Mouse (Mus musculus) cerebellum, adult 2 months (tissue): ENCODE data around the gene Rbpjl. TPM values are rescaled to one million over a fixed set of nuclear protein-coding genes. Genes with fewer than 3 reads are reported as not detected.
A peak's percentile ranks its signal among the peaks of the same experiment; 100 is the strongest.

ENCODE experiments used
- DNase-seq, 2 experiments: peaks; one replicate each; pipeline ENCODE4 v3.0.0; 2021
- H3K27ac ChIP-seq: fragments of 200-500 bp; 2 replicates; pipeline ENCODE4 v1.5.1; 2012; ENCODE audit warnings: low read length, control low read depth, inconsistent platforms; ENCODE audit not compliant: insufficient read depth
- H3K27me3 ChIP-seq: fragments of 200-500 bp; 2 replicates; pipeline ENCODE4 v1.6.1; 2012; ENCODE audit warnings: inconsistent platforms, mild to moderate bottlenecking, low read length, moderate library complexity; ENCODE audit not compliant: control insufficient read depth, insufficient read depth
- H3K4me1 ChIP-seq: fragments of 200-500 bp; 2 replicates; pipeline ENCODE4 v1.6.1; 2011; ENCODE audit warnings: low read length; ENCODE audit not compliant: control insufficient read depth, insufficient read depth
- H3K4me3 ChIP-seq: fragments of 200-500 bp; replicated peaks from 2 replicates; pipeline ENCODE3; 2011; ENCODE audit warnings: mild to moderate bottlenecking, low read depth, low read length, control low read depth; ENCODE audit not compliant: insufficient read depth
- CTCF ChIP-seq: fragments of 200-500 bp; IDR thresholded peaks from 2 replicates; pipeline ENCODE4 v1.5.1; 2011; ENCODE audit warnings: low read depth, mild to moderate bottlenecking, control low read depth, low read length, moderate library complexity, borderline replicate concordance; ENCODE audit not compliant: insufficient read depth
- POLR2A ChIP-seq: fragments of 200-500 bp; IDR thresholded peaks from 2 replicates; pipeline ENCODE4 v1.6.1; 2011; ENCODE audit warnings: low read length, control low read depth, borderline replicate concordance; ENCODE audit not compliant: insufficient read depth
- WGBS: fragments of 180-500 bp; shearing (Covaris S2); methylation state at CpG from one replicate; pipeline ENCODE4 v1.1.7; 2018; 5-methylcytosine and 5-hydroxymethylcytosine counted together
- polyA plus RNA-seq: library from polyadenylated mRNA; depleted of rRNA; stranded (reverse); fragments of >200 nt; gene quantifications from 2 replicates; pipeline ENCODE4 v1.2.3, GENCODE M21; 2012

The Rbpjl gene
- polyA plus RNA-seq, 1 experiment: 0.34 TPM

DNA sequence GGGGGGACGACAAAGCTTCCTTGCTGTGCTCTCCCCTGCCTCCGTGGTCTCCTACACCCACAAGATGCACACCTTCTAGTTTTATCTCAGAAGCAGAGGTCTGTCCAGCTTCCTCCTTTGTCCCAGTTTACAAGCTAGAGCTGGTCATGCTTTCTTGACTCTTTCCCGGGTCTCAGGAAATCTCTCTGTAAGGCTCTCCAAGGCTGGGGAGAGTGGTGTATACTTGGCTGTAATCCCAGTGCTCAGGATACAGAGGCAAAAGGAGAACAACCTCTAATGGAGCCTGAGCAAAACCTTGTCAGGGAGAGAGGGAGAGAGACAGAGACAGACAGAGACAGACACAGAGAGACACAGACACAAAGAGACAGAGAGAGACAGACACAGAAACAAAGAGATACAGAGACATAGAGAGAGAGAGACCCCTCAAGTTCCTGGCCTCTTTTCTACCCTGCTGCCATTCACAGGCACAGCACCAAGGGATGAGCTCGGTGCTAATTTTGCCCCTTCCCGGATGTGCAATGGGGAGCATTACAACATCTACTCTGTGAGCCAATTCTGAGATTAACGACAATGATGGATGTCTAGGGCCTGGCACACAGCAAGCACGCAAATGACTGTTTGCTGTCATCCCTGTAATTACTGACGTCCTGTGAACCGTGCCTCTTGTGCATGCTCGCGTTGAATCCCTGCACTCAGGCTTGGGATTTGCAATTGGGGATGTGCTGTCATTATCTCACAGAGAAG, 19.1 kb upstream of the Rbpjl start:
- Histone ChIP-seq H3K27ac (no peak overlapping the region), H3K4me3 (no peak overlapping the region), H3K27me3 (no peaks in the 10 kb centered on the region), H3K4me1 (no peaks in the 10 kb centered on the region)
- 30% methylated on average over 11 of the region's 11 CpGs for WGBS
- DNase-seq: no peak
- TF ChIP-seq POLR2A (no peak), CTCF (no peak)

DNA sequence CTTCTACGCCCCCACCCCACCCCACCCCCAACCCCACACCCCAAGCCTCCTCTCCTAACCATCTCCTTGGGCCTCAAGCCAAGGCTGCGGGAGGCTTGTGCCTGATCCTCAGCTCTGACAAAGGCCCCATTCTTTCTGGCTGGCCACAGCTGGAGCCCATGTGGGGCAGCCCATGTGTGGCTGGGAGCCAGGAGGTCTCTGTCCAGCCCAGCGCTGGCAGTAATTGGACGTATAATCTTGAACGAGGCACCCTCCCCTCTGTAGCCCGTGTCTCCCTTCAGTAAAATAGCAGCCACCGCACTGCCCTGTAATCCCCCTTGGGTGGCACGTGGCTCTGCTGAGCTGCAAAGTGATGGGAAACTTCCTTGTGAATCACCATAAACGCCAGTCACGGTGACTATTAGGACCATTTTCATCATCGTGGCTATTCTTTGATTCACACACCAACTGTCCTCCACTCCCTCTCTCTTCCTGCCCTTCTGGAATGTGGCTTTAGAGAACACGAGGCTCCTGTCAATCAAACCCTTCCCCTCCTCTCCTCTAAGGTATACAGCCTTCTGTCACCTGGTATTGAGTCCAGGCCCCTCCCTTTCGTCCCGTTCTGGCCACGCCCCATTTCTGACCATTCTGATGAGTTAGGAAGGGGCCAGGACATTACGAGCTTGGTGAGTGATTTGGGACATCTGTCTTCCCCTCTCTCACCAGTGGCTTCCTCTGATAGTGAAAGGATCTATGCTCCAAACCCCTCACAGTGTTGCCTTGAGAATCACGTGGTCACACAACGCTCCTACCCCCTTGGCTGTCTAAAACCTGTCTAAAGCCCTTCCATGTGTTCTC, 16.8 kb upstream of the Rbpjl start:
- no peak overlapping the region for H3K4me3 ChIP-seq
- H3K4me1 ChIP-seq: no peaks in the 10 kb centered on the region
- TF ChIP-seq POLR2A (no peak), CTCF (no peak)
- peak in 1 of 2 experiments; percentile 34 for DNase-seq
- WGBS: 3% methylated on average over 18 of the region's 18 CpGs
- no peak overlapping the region for H3K27ac ChIP-seq
- H3K27me3 ChIP-seq: no peaks in the 10 kb centered on the region

DNA sequence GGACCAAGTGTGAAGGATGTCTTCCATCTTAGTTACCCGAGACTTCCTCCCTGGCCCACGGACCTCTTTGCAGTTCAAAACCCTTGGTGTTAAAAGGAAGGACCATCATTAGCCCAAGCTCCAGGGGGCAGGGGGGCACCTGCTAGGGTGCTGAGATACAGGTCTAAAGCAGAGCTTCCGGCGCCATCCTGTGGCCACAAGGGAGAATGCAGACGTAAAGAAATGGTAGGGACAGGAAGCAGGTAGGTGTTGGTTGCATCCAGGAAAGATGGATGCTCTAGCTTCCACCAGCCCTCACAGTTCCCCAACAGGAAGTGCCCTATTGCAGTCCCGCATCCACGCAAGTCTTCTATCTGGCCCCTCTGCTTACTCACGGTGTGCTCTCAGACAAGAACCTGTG, 16.0 kb upstream of the Rbpjl start:
- no peaks in the 10 kb centered on the region for H3K27me3 ChIP-seq
- no peaks in the 10 kb centered on the region for H3K4me1 ChIP-seq
- no peak overlapping the region for H3K4me3 ChIP-seq
- H3K27ac ChIP-seq: no peak overlapping the region
- WGBS: 44% methylated on average over 8 of the region's 8 CpGs
- TF ChIP-seq POLR2A: no peak
- TF ChIP-seq CTCF: peak; percentile 56
- DNase-seq: peak; percentile 23 to 25

DNA sequence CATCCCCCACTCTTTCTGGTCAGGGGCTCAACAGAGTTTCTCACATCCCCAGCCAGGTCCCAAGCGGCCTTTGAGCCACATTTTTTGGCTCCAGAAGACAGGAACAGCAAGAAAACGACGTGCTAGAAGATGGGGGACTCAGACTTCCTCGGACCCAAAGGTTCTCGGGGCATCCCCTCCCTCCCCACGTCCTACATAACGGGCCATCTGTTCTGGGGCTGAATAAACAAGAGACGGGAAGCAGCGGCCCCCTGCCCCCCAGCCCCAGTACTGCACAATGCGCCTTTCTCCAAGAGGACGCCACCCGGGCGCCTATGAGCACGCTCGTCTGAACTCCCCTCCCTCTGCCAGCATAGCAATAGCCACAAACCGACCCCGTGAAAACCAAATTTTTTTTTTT, 13.9 kb upstream of the Rbpjl start, which contains the start of gene Slpi:
Slpi (minus strand) TSS at position 76 of the 400 bp plus-strand sequence.
- Histone ChIP-seq H3K4me3 (peak within 1 kb of the TSS; percentile 70), H3K27me3 (no peaks in the 10 kb centered on the region), H3K27ac (no peak within 1 kb of the TSS), H3K4me1 (no peaks in the 10 kb centered on the region)
- WGBS: 2% methylated on average over 17 of the region's 17 CpGs
- TF ChIP-seq POLR2A (no peak), CTCF (no peak)
- peak; percentile 23 to 27 for DNase-seq

DNA sequence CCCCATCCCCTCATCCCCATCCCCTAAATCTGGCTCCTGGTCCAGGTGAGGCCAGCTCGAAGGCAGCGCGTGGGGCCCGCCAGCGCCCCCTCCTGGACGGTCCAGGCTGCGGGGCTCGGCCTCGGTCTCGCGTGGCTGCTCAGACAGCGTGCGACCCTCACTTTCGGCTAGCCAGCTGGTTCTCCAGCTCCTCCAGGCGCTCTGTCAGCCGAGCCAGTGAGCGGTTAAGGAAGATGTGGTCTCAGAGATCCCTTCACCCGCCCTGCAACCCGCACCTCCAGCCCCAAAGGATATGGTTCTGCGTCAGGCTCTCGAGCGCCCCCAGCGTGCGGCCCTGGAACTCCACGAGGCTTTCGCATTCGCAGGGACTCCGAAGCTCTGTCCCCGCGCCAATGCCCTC, 13.4 kb upstream of the Rbpjl start:
- no peaks in the 10 kb centered on the region for H3K4me1 ChIP-seq
- H3K27ac ChIP-seq: no peak overlapping the region
- peak overlapping the region; percentile 70 for H3K4me3 ChIP-seq
- DNase-seq: peak; percentile 78 to 89
- WGBS: 1% methylated on average over 30 of the region's 30 CpGs
- peak; percentile 66 for TF ChIP-seq CTCF
- no peak for TF ChIP-seq POLR2A
- no peaks in the 10 kb centered on the region for H3K27me3 ChIP-seq

DNA sequence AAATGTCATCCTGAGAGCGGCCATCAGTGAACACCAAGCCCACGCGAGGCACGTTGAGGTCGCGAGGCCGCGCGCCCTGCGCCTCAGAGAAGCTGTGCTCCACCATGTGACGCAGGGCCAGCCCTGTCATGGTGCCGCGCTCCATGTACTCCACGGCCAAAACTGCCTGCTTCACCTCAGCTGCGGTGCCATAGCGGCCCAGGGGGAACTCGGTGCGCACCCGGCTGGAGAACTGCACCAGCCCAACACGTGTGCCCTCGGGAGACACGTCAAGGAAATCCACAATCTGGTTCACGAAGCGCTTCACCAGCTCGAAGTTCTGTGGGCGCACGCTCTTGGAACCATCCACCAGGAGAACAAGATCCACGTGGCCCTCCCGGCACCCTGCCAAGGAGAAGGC, 9.8 kb upstream of the Rbpjl start:
- TF ChIP-seq CTCF: no peak
- no peak for TF ChIP-seq POLR2A
- Histone ChIP-seq H3K4me3 (no peak overlapping the region), H3K4me1 (no peaks in the 10 kb centered on the region; the same call in 1 of the 2 replicates), H3K27me3 (no peaks in the 10 kb centered on the region), H3K27ac (no peak overlapping the region)
- no peak for DNase-seq
- WGBS: 82% methylated on average over 29 of the region's 29 CpGs

DNA sequence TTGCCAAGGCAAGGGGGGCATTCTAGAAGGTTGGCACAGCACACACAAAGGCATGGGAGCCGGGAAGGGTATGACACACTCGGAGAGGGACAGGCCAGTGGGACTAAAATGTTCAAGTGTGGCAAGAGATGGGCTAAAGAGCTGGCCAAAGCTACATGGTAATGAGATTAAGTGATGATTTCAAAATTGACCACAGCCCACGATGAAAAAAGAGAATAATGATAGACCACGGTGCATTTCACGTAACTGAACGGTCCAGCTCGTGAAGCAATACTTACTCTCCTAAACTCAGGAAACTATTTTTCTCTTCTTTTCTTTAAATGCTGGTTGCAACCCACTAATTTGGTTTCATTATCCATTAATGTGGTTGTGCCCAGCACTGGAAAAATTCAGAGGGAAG, 6.9 kb upstream of the Rbpjl start:
- H3K27ac ChIP-seq: no peak overlapping the region
- no peak for DNase-seq
- no peaks in the 10 kb centered on the region for H3K27me3 ChIP-seq
- H3K4me3 ChIP-seq: no peak overlapping the region
- no peaks in the 10 kb centered on the region; the same call in 1 of the 2 replicates for H3K4me1 ChIP-seq
- WGBS: 92% methylated on average over 7 of the region's 7 CpGs
- TF ChIP-seq POLR2A: no peak
- no peak for TF ChIP-seq CTCF

DNA sequence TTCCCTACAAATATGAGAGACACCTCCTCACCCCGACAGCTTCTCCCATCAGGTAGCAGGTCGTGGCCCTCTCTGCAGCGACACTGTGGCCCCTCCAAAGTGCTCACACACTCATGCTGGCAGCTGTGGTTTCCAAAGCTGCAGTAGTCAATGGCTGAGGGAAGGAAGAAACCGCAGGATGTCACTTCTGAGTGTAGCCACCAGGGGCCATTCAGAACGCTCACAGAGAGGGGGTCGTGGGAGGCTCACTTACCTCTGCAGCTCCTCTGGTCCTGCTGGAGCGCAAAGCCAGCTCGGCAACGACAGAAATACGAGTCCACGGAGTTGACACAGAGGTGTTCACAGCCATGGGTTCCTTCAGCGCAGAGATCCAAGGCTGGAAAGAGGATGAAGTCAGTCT, 6.0 kb upstream of the Rbpjl start:
- TF ChIP-seq CTCF: no peak
- TF ChIP-seq POLR2A: no peak
- 73% methylated on average over 12 of the region's 12 CpGs for WGBS
- no peak for DNase-seq

More for the DNA sequence above, 6.0 kb upstream of the Rbpjl start:
- H3K4me3 ChIP-seq: no peak overlapping the region
- H3K27me3 ChIP-seq: no peaks in the 10 kb centered on the region
- H3K27ac ChIP-seq: no peak overlapping the region
- no peaks in the 10 kb centered on the region; the same call in 1 of the 2 replicates for H3K4me1 ChIP-seq
